Mouse (Mus musculus): ENCODE data around the gene Erfe.

DNA sequence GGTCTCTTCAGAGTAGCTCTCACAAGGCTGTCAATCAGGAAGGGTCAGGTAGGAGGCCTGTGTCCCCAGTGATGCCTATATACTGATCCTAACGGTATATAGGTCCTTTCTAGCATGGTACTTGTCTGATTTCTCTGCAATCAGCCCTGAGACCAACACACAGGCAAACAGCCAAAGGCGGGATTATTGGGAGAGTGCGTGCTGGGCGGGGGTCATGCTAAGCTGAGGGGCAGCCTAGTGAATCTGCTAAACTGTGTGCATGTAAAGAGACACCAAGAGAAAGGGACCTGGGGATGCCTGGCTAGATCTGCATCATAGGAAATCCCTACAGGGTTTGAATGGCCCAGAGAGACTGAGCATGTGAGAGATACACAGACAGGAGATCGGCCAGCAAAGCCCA lies 49.1 kb downstream of the Erfe start:
- TF ChIP-seq POLR2A (IDR thresholded peaks at IDR 0.05; ENCODE audit: borderline replicate concordance, extremely low read depth, low read depth, low read length), result no peak
- no peak for TF ChIP-seq CTCF (IDR thresholded peaks at IDR 0.05; ENCODE audit: insufficient read depth, low read length)
